Mouse (Mus musculus) ES-Bruce4 (cell line): ENCODE data around the gene Dop1a. TPM values are rescaled to one million over a fixed set of nuclear protein-coding genes. Genes with fewer than 3 reads are reported as not detected.

Source experiments
- H3K27ac ChIP-seq: 2 replicates; pipeline ENCODE4 v1.5.1; 2012; ENCODE audit warnings: low read length, inconsistent platforms; ENCODE audit not compliant: insufficient read depth
- H3K27me3 ChIP-seq: 2 replicates; pipeline ENCODE4 v1.6.1; 2012; ENCODE audit warnings: mild to moderate bottlenecking, low read length, inconsistent platforms; ENCODE audit not compliant: control insufficient read depth, poor library complexity, insufficient read depth, severe bottlenecking
- H3K36me3 ChIP-seq: 2 replicates; pipeline ENCODE4 v1.6.1; 2012; ENCODE audit warnings: inconsistent platforms, mild to moderate bottlenecking, low read length, moderate library complexity; ENCODE audit not compliant: control insufficient read depth, poor library complexity, insufficient read depth, severe bottlenecking
- H3K4me1 ChIP-seq: one replicate; pipeline ENCODE4 v1.8.1; 2011; ENCODE audit warnings: low read length; ENCODE audit not compliant: control insufficient read depth, insufficient read depth
- H3K4me3 ChIP-seq: 2 replicates; pipeline ENCODE4 v1.5.1; 2011; ENCODE audit warnings: low read depth, mild to moderate bottlenecking, low read length
- H3K9ac ChIP-seq: 2 replicates; pipeline ENCODE4 v1.6.1; 2012; ENCODE audit warnings: low read depth, mild to moderate bottlenecking, inconsistent platforms; ENCODE audit not compliant: poor library complexity, severe bottlenecking
- H3K9me3 ChIP-seq: replicated peaks from 2 replicates; pipeline ENCODE4 v1.6.1; 2012; ENCODE audit warnings: mild to moderate bottlenecking, low read length, inconsistent platforms; ENCODE audit not compliant: control insufficient read depth, poor library complexity, insufficient read depth, severe bottlenecking
- CTCF ChIP-seq: IDR thresholded peaks from one replicate; pipeline ENCODE4 v1.8.1; 2011; ENCODE audit warnings: low read depth, low read length
- EP300 ChIP-seq: IDR thresholded peaks from 2 replicates; pipeline ENCODE4 v1.6.1; 2011; ENCODE audit warnings: low read depth, low read length; ENCODE audit not compliant: insufficient read depth
- POLR2A ChIP-seq: IDR thresholded peaks from one replicate; pipeline ENCODE4 v1.8.1; 2011; ENCODE audit warnings: low read length; ENCODE audit not compliant: insufficient read depth
- polyA plus RNA-seq: library from polyadenylated mRNA; stranded (reverse); fragments of >200 nt; gene quantifications from 2 replicates; pipeline ENCODE4 v1.2.4, GENCODE M21; 2011; ENCODE audit warnings: low read depth; ENCODE audit not compliant: missing spikeins, insufficient read depth, insufficient read length

The Dop1a gene
- polyA plus RNA-seq, 1 experiment = 17.3 TPM

DNA sequence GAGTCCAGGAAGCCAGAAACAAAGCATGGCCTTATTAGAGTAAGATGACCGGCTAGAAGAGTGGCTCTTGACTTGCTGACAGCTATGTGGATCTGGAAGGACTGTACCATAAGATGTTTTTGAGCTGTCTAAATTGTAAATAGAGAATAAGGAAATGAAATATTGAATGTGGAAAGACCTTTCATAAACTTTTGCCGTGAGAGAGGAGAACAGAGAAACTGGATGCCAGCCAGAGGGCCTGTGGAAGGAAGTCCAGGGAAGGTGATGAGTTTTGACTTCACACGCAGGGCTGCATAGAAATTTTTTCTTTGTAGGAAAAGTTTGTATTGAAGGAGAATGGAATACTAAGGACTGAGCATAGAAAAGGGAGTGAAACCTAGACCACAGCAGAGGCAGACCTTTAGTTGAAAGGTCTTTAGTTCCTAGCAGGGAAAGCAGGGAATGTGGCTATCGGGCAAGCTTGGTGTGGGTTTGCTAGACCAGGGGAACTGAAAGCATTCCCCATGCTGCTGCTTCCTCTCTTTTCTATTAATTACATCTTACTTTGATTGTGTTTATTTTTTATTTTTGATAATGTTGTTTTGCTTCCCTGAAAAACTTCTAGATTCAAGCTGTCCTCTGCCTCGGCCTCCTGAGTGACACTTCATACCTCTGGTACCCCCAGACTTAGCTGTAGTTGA is 11.6 kb downstream of the Dop1a start:
- no peak overlapping the region for H3K27ac ChIP-seq
- no peaks in the 10 kb centered on the region for H3K9me3 ChIP-seq
- no peaks in the 10 kb centered on the region for H3K27me3 ChIP-seq
- H3K4me3 ChIP-seq = no peak overlapping the region
- no peaks in the 10 kb centered on the region for H3K4me1 ChIP-seq
- H3K9ac ChIP-seq = no peak overlapping the region
- TF ChIP-seq CTCF = no peak
- no peak for TF ChIP-seq POLR2A
- no peak for TF ChIP-seq EP300
- no peaks in the 10 kb centered on the region for H3K36me3 ChIP-seq

DNA sequence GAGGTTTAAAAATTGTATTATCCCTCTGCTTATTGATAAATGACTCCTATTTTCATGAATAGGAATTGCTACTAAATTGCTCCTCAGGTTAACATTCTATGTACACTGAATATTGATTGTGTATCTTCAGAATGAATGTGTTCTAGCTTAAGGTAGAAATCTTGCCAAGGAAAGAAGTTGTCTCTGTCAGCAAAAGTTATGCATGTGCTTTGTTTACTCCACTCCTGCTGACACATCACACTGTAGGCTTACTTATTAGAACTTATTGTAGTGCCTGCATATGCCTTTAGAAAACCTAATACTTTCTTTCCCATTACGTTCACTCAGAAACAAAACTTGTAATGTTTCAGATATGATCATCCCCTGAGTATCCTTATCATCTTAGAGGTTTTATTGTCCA is 15.3 kb downstream of the Dop1a start:
- Histone ChIP-seq H3K27me3 (no peaks in the 10 kb centered on the region), H3K9me3 (no peaks in the 10 kb centered on the region), H3K4me3 (no peak overlapping the region), H3K4me1 (no peaks in the 10 kb centered on the region), H3K27ac (no peak overlapping the region), H3K36me3 (no peaks in the 10 kb centered on the region), H3K9ac (no peak overlapping the region)
- TF ChIP-seq CTCF (no peak), POLR2A (no peak), EP300 (no peak)

DNA sequence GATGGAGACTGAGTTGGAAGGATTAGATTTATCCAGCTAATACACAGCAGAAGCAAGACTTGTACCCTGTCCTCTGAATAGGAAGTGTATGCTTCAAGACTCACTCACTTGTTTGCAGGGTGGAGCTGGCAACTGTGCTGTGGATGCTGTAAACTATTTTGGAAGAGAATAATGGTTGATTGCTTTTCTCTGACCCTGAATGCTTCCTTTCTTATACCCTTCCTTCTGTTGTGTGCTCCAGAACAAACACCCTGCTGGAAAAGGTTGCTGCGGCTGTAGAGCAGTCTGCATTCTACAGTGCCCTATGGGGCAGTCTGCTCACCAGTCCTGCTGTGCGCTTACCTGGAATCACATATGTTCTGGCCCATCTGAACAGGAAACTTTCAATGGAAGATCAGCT is 24.8 kb downstream of the Dop1a start:
- no peak overlapping the region for H3K4me3 ChIP-seq
- no peaks in the 10 kb centered on the region for H3K9me3 ChIP-seq
- no peak for TF ChIP-seq POLR2A
- no peak for TF ChIP-seq CTCF
- no peak for TF ChIP-seq EP300
- no peaks in the 10 kb centered on the region for H3K4me1 ChIP-seq
- no peak overlapping the region for H3K27ac ChIP-seq
- H3K27me3 ChIP-seq = no peaks in the 10 kb centered on the region
- no peaks in the 10 kb centered on the region for H3K36me3 ChIP-seq
- H3K9ac ChIP-seq = no peak overlapping the region

DNA sequence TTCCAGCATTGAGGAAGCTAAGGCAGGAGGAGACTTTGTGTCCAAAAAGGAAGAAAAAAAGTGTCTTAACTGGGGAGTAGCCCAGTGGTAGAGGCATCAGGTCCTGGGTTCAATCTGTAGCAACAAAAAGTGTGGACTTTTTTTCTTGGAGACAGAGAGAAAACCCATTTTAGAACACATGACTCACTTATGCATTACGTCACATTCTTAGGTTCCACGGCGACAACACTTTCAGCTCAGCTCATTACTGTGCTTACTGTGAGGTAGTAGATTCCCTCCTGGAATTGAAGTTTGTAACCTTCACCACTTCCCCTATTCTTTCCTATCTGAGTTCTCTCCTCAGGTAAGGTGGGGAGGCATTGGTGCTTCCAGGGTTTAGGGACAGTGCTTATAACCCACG is 29.3 kb downstream of the Dop1a start:
- Histone ChIP-seq H3K9me3 (no peaks in the 10 kb centered on the region), H3K4me3 (no peak overlapping the region), H3K36me3 (no peaks in the 10 kb centered on the region), H3K9ac (no peak overlapping the region), H3K4me1 (no peaks in the 10 kb centered on the region), H3K27me3 (no peaks in the 10 kb centered on the region), H3K27ac (no peak overlapping the region)
- TF ChIP-seq POLR2A = no peak
- no peak for TF ChIP-seq EP300
- no peak for TF ChIP-seq CTCF

DNA sequence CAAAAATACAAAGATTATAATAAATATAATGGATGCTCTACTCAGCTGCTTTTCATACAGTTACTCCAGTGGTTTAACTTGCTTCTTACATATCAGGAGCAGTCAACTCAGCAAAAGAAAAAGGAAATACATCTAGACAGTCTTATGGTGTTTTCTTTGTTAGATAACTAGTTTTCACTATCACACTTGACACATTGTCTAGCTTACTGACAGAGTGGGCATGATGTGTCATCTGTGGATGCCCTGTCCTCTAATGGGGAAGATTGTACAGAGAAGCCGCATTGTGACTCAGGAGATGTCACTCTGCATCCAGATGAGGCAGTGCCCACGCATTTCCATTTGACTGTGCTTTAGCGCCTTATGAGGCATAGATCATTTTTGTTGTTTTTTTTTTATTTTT is 32.1 kb downstream of the Dop1a start:
- Histone ChIP-seq H3K27me3 (no peaks in the 10 kb centered on the region), H3K4me3 (no peak overlapping the region), H3K9me3 (no peaks in the 10 kb centered on the region), H3K36me3 (no peaks in the 10 kb centered on the region), H3K27ac (no peak overlapping the region), H3K4me1 (no peaks in the 10 kb centered on the region), H3K9ac (no peak overlapping the region)
- no peak for TF ChIP-seq CTCF
- no peak for TF ChIP-seq POLR2A
- TF ChIP-seq EP300 = no peak

DNA sequence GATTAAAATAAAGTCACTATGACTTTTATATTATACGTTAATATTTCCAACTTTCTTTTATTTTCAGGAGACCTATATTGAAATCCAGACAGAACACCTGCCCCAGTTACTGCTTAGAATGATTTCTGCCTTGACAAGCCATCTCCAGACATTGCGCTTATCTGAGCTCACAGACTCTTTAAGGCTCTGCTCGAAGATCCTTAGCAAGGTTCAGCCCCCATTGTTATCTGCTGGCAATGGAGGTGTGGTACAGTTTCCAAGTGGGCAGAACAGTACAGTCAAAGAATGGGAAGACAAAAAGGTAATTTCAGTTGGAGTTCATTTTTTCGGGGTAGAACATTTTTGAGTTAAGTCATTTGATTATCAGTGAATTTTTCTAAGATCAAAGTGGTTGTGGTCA is 40.5 kb downstream of the Dop1a start:
- no peaks in the 10 kb centered on the region for H3K27me3 ChIP-seq
- no peak overlapping the region for H3K9ac ChIP-seq
- H3K4me1 ChIP-seq = no peaks in the 10 kb centered on the region
- H3K27ac ChIP-seq = no peak overlapping the region
- no peak overlapping the region for H3K4me3 ChIP-seq
- H3K36me3 ChIP-seq = no peaks in the 10 kb centered on the region
- no peaks in the 10 kb centered on the region for H3K9me3 ChIP-seq
- TF ChIP-seq CTCF (no peak), POLR2A (no peak), EP300 (no peak)
